20 mouse cellular contexts compared by ENCODE assay signal in the genomic region with DNA sequence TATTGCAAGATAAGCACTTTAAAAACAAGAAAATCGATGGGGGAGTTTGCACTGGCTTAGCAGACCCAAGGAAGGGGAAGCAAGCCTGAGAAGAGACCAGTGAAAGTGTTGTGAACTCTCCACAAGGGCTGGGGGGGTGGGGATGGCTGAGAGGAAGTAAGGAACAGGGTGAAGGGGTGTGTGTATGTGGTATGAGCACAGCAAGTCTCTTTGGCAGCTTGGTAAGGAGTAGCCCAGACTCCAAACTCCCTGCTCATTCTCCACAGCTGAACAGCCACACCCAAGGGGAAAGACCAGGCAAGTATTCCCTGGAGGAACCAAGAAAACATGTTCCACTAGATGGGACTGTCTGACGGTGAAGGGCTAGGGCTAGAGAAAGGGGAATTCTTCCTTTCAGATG.
DNase-seq lines count a peak whose midpoint lies in the region; ATAC-seq and TF ChIP-seq lines count a peak whose summit lies in the region.
"Had no signal": no experiment of that assay in that cellular context is flagged by ENCODE, and none has a peak within 500 bp of the region (broad histone marks: within the 10 kb centered on the region; RNA-seq: fewer than 3 reads in every experiment).

No protein-coding gene starts in this region.

- no peak overlapping the region for H3K4me3 ChIP-seq in kidney, embryonic 15.5 days (replicated peaks)
- H3K4me3 ChIP-seq in MEL (ENCODE audit: control insufficient read depth in 1 of 2, insufficient read depth in 1 of 2, low read depth in 2 of 2, low read length in 2 of 2), result no peak overlapping the region
- no peak overlapping the region for H3K4me3 ChIP-seq in limb, embryonic 10.5 days
- H3K4me3 ChIP-seq: embryonic facial prominence, embryonic 13.5 days; forebrain, embryonic 13.5 days; left cerebral cortex, adult 2 months; limb, embryonic 12.5 days; myocyte had no signal

- TF ChIP-seq EP300 in MEL (IDR thresholded peaks at IDR 0.05; ENCODE audit: low read depth in 1 of 2, low read length in 2 of 2), result no peak

- 24% methylated on average over 2 of the region's 2 CpGs for WGBS in kidney, embryonic 15.5 days
- WGBS in limb, embryonic 10.5 days, result 67% methylated on average over 2 of the region's 2 CpGs

- no peaks in the 10 kb centered on the region for H3K4me1 ChIP-seq in kidney, embryonic 15.5 days
- H3K4me1 ChIP-seq in MEL (ENCODE audit: control insufficient read depth in 1 of 2, insufficient read depth in 2 of 2, low read length in 2 of 2), result no peaks in the 10 kb centered on the region
- H3K4me1 ChIP-seq in limb, embryonic 10.5 days, result peaks cover 8% of the 10 kb centered on the region
- H3K4me1 ChIP-seq: embryonic facial prominence, embryonic 13.5 days had no signal

- no peak overlapping the region for H3K4me2 ChIP-seq in kidney, embryonic 15.5 days
- H3K4me2 ChIP-seq: embryonic facial prominence, embryonic 13.5 days; forebrain, embryonic 13.5 days; limb, embryonic 12.5 days had no signal

- no peak for TF ChIP-seq CTCF in MEL (IDR thresholded peaks at IDR 0.05 in 2 of 3, conservative IDR thresholded peaks at IDR 0.05 in 1 of 3; ENCODE audit: control insufficient read depth in 1 of 3, insufficient read depth in 1 of 3, low read depth in 2 of 3, low read length in 3 of 3, poor library complexity in 1 of 3, severe bottlenecking in 1 of 3)

- TF ChIP-seq RAD21 in MEL (IDR thresholded peaks at IDR 0.05; ENCODE audit: low read depth, low read length), result no peak

- ATAC-seq in kidney, embryonic 15.5 days (replicated peaks; ENCODE audit: low FRiP score), result peak; percentile 54; the same call in 1 of the 2 replicates
- ATAC-seq: activated CD4-positive, CD25-positive, alpha-beta regulatory T cell, adult 4 months; CD4-positive, CD25-positive, alpha-beta regulatory T cell, adult 4 months; forebrain, embryonic 13.5 days; hindbrain, postnatal 0 days had no signal

- DNase-seq in kidney, adult 8-10 months, result no peak
- DNase-seq in 3T3-L1 (ENCODE audit: low read depth, low spot score), result peak; percentile 74
- DNase-seq in MEL (ENCODE audit: low read depth, low spot score), result peak; percentile 17
- peak; percentile 16 for DNase-seq in limb, embryonic 10.5 days (ENCODE audit: low spot score)
- DNase-seq in layer of hippocampus, adult 11-12 months (ENCODE audit: low spot score), result no peak
- DNase-seq in lung, postnatal 14 days, result no peak
- DNase-seq: adrenal gland, postnatal 36 days; cerebellum, postnatal 14 days; kidney, adult 2 months; retina, postnatal 1 day; thymus, postnatal 4 days had no signal

- no peak overlapping the region for H3K27ac ChIP-seq in kidney, embryonic 15.5 days
- H3K27ac ChIP-seq in MEL (ENCODE audit: control insufficient read depth, low read depth, low read length), result no peak overlapping the region
- no peak overlapping the region for H3K27ac ChIP-seq in limb, embryonic 10.5 days
- H3K27ac ChIP-seq: embryonic facial prominence, embryonic 13.5 days; forebrain, embryonic 13.5 days; hindbrain, postnatal 0 days; left cerebral cortex, adult 2 months; limb, embryonic 12.5 days had no signal

- TF ChIP-seq POLR2A in MEL (IDR thresholded peaks at IDR 0.05; ENCODE audit: control insufficient read depth in 1 of 2, insufficient read depth in 1 of 2, low read depth in 1 of 2, low read length in 2 of 2, poor library complexity in 1 of 2), result no peak

- H3K9me3 ChIP-seq in kidney, embryonic 15.5 days (replicated peaks), result no peaks in the 10 kb centered on the region
- no peaks in the 10 kb centered on the region for H3K9me3 ChIP-seq in MEL (replicated peaks; ENCODE audit: insufficient read depth, low read length)
- H3K9me3 ChIP-seq in limb, embryonic 10.5 days (replicated peaks), result no peaks in the 10 kb centered on the region
- H3K9me3 ChIP-seq: embryonic facial prominence, embryonic 13.5 days; forebrain, embryonic 13.5 days; limb, embryonic 12.5 days had no signal

- no peak overlapping the region for H3K9ac ChIP-seq in kidney, embryonic 15.5 days
- no peak overlapping the region for H3K9ac ChIP-seq in MEL (ENCODE audit: control insufficient read depth, low read depth, low read length, poor library complexity, severe bottlenecking)
- H3K9ac ChIP-seq: embryonic facial prominence, embryonic 13.5 days; forebrain, embryonic 13.5 days; limb, embryonic 12.5 days had no signal

- no peaks in the 10 kb centered on the region for H3K79me2 ChIP-seq in MEL (ENCODE audit: control insufficient read depth, insufficient read depth, low read length, poor library complexity)

- no peaks in the 10 kb centered on the region for H3K36me3 ChIP-seq in kidney, embryonic 15.5 days
- no peaks in the 10 kb centered on the region for H3K36me3 ChIP-seq in MEL (ENCODE audit: control insufficient read depth in 1 of 2, insufficient read depth in 2 of 2, low read length in 2 of 2)
- H3K36me3 ChIP-seq in limb, embryonic 10.5 days, result no peaks in the 10 kb centered on the region
- H3K36me3 ChIP-seq: embryonic facial prominence, embryonic 13.5 days; limb, embryonic 12.5 days had no signal

- no peaks in the 10 kb centered on the region for H3K27me3 ChIP-seq in kidney, embryonic 15.5 days
- H3K27me3 ChIP-seq in MEL (ENCODE audit: control insufficient read depth in 1 of 2, insufficient read depth in 2 of 2, low read length in 2 of 2), result no peaks in the 10 kb centered on the region
- H3K27me3 ChIP-seq in limb, embryonic 10.5 days (ENCODE audit: low read depth, poor library complexity, severe bottlenecking), result no peaks in the 10 kb centered on the region
- H3K27me3 ChIP-seq: embryonic facial prominence, embryonic 13.5 days; forebrain, embryonic 13.5 days; limb, embryonic 12.5 days had no signal

TF ChIP-seq in MEL, 35 proteins besides CTCF, POLR2A, EP300 and RAD21:
- no peak for TF ChIP-seq MYB (IDR thresholded peaks at IDR 0.05; ENCODE audit: low read depth, low read length)

Comparison
In these comparisons a context has a peak if more than half of its experiments do, and no peak if none do; other contexts are left out.
1. DNase-seq: peak in 3T3-L1 (single experiment), MEL (single experiment) and limb, embryonic 10.5 days (single experiment); none in kidney, adult 8-10 months (0 of 2), layer of hippocampus, adult 11-12 months (single experiment) and lung, postnatal 14 days (single experiment).